Mouse (Mus musculus) stomach, embryonic 15.5 days (tissue): ENCODE results near the gene Cfap299. TPM values are rescaled to one million over a fixed set of nuclear protein-coding genes. Genes with fewer than 3 reads are reported as not detected.

Experiments
- ATAC-seq: fragments of 200-750 bp; cut with Nextera tagmentation; 2 replicates; pipeline ENCODE4 v1.8.0; 2017; ENCODE audit warnings: low read depth, moderate number of reproducible peaks, moderate TSS enrichment; ENCODE audit not compliant: insufficient read depth, low FRiP score
- H3K27ac ChIP-seq: fragments of 300-500 bp; sonication (generic); 2 replicates; pipeline ENCODE4 v1.5.1; 2015; ENCODE audit warnings: mild to moderate bottlenecking, inconsistent platforms
- H3K27me3 ChIP-seq: fragments of 300-500 bp; sonication (generic); replicated peaks from 2 replicates; pipeline ENCODE4 v1.6.1; 2015; ENCODE audit warnings: inconsistent platforms
- H3K36me3 ChIP-seq: fragments of 300-500 bp; sonication (generic); 2 replicates; pipeline ENCODE4 v1.6.1; 2015; ENCODE audit warnings: inconsistent platforms
- H3K4me1 ChIP-seq: fragments of 300-500 bp; sonication (generic); 2 replicates; pipeline ENCODE4 v1.6.1; 2015; ENCODE audit warnings: inconsistent platforms
- H3K4me2 ChIP-seq: fragments of 300-500 bp; sonication (generic); 2 replicates; pipeline ENCODE4 v1.6.1; 2015; ENCODE audit warnings: mild to moderate bottlenecking, inconsistent platforms
- H3K4me3 ChIP-seq: fragments of 300-500 bp; sonication (generic); replicated peaks from 2 replicates; pipeline ENCODE4 v1.5.1; 2015; ENCODE audit warnings: inconsistent platforms
- H3K9ac ChIP-seq: fragments of 300-500 bp; sonication (generic); 2 replicates; pipeline ENCODE4 v1.6.1; 2015; ENCODE audit warnings: inconsistent platforms
- H3K9me3 ChIP-seq: fragments of 300-500 bp; sonication (generic); 2 replicates; pipeline ENCODE4 v1.6.1; 2016; ENCODE audit warnings: inconsistent platforms
- WGBS: fragments of 180-500 bp; shearing (Covaris S2); methylation state at CpG from one replicate; pipeline ENCODE4 v1.1.7; 2015; 5-methylcytosine and 5-hydroxymethylcytosine counted together
- polyA plus RNA-seq: library from polyadenylated mRNA; unstranded; fragments of >200 nt; fragmentation: Nextera tagmentation; extraction: Ambion mirVana; gene quantifications from 2 replicates; pipeline ENCODE4 v1.2.1, GENCODE M21; 2015

The Cfap299 gene
- polyA plus RNA-seq, 1 experiment from 2014 or later: 0.49 TPM

DNA sequence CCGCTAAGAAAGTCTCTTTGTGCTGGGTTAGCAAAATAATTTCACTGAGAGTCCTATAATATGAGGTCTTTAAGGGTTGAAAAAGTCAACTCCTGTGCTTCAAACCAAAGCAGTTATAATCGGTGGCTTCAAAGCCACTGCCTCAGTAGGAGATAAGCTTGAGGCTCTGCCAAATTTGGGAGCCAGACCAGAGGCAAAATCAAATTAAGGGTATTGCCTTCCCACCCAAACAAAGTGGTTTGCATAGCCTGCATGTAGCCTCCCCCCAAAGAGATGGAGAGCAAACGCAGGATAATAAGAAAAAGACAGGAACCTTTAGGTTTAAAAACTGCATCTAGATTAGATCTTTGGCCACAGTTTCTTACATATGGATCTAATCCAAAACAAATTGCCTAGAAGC is 58.0 kb downstream of the Cfap299 start:
- H3K27ac ChIP-seq: no peak overlapping the region
- 62% methylated on average over 3 of the region's 3 CpGs for WGBS
- no peaks in the 10 kb centered on the region for H3K9me3 ChIP-seq
- no peaks in the 10 kb centered on the region for H3K27me3 ChIP-seq
- H3K36me3 ChIP-seq: no peaks in the 10 kb centered on the region
- no peak overlapping the region for H3K9ac ChIP-seq
- no peak for ATAC-seq
- H3K4me3 ChIP-seq: no peak overlapping the region
- H3K4me1 ChIP-seq: no peaks in the 10 kb centered on the region
- H3K4me2 ChIP-seq: no peak overlapping the region

DNA sequence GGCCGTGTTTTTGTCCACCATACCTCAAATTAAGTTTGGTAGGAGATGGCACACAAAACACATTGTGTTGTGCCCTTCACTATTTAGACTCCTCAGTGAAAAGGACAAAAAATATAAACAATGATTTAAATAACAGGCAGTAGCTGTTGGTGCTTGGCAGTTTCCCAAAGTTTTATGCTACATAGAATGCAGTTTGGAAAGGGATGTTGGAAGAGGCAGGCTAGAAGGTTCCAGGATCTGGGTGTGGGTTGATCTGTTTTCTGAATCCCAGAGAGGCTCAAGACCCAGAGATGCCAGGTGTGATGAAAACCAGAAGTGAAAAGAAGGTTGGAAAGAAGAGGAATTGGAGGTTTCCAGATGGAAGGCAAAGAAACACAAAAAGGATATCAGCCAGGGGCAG is 73.1 kb downstream of the Cfap299 start:
- H3K27ac ChIP-seq: no peak overlapping the region
- WGBS: 74% methylated on average over 1 of the region's 1 CpGs

DNA sequence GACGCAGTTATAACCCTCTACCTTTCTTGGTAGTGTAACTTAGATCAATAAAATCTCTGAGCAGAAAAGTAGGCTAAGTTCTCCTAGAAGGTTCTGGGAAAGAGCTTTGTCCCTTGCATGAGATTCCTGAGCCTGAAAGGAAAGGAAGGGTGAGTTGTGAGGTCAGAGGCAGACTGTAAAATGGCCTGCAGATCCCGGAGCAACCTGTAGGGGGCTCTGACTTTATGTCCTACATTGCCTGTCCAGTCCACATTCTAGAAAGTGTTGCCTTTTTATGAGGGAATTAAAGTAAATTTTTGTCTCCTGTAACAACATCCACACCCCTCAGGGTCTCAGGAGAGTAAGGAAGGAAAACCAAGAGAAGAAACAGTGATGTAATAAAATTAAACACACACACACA is 81.0 kb downstream of the Cfap299 start:
- H3K4me3 ChIP-seq: no peak overlapping the region

More for the DNA sequence above, 73.1 kb downstream of the Cfap299 start:
- no peaks in the 10 kb centered on the region for H3K36me3 ChIP-seq
- H3K4me2 ChIP-seq: no peak overlapping the region
- no peaks in the 10 kb centered on the region for H3K9me3 ChIP-seq
- no peak for ATAC-seq
- H3K27me3 ChIP-seq: no peaks in the 10 kb centered on the region
- H3K9ac ChIP-seq: no peak overlapping the region
- no peaks in the 10 kb centered on the region for H3K4me1 ChIP-seq
- H3K4me3 ChIP-seq: no peak overlapping the region

DNA sequence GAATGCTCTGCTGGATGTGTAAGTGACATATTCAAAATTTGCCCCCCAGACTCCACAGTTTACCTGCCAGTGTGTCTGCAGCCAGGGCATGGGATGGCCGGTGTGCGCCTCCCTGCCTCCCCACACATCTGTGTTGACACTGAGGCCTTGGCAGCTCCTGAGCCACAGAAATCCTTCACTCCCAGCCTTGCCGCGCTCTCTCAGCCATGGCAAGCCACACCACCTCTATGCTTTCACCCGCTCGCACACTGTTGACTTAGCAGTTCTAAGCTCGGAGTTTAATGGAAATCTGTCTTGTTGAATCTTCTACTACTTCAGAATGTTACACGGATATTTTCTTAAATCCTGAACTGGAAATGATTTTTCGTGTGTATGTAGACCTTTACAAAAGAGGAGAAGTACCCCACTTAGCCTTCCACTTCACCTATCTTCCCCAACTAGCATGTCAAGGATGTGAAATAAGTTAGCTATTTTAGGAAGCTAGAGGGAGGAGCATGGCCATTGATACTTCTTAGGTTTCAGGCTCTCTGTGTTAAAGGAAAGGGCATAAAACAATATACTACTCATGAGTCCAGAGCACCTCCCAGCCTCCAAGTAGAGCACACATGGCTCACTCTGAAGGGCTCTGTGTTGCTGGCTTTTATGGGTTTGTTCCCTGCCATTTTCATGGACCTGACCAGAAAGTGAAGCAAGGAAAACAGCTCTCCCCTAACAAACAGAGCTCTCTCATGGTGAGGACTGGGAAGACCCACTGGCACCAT is 87.5 kb downstream of the Cfap299 start:
- no peaks in the 10 kb centered on the region for H3K4me1 ChIP-seq
- H3K27ac ChIP-seq: no peak overlapping the region
- H3K9ac ChIP-seq: no peak overlapping the region
- no peak overlapping the region for H3K4me3 ChIP-seq
- no peak overlapping the region for H3K4me2 ChIP-seq
- WGBS: 66% methylated on average over 9 of the region's 9 CpGs
- no peaks in the 10 kb centered on the region for H3K9me3 ChIP-seq
- no peaks in the 10 kb centered on the region for H3K27me3 ChIP-seq
- no peaks in the 10 kb centered on the region for H3K36me3 ChIP-seq
- ATAC-seq: no peak

More for the DNA sequence above, 81.0 kb downstream of the Cfap299 start:
- H3K4me2 ChIP-seq: no peak overlapping the region
- H3K36me3 ChIP-seq: no peaks in the 10 kb centered on the region
- no peak for ATAC-seq
- no peak overlapping the region for H3K27ac ChIP-seq
- H3K9me3 ChIP-seq: no peaks in the 10 kb centered on the region
- no peak overlapping the region for H3K9ac ChIP-seq
- H3K27me3 ChIP-seq: no peaks in the 10 kb centered on the region
- WGBS: 74% methylated on average over 2 of the region's 2 CpGs
- no peaks in the 10 kb centered on the region for H3K4me1 ChIP-seq

DNA sequence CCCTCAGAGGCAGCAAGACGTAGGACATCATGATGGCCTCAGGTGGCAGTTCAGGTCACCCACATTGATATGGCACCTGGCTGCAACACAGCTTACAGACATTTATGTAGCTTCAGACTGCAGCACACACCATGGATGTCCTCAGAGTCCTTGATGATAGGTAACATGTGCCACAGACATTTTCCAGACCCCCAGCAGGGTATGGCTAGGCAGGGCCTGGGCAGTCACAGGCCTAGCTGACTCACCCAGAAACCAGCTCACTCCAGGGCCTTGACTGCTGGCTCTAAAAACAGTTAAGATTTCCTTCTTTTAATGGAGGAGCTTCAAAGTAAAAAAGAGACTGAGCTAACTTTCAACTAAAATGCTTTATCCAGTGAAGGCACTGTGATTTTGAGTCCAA is 95.9 kb downstream of the Cfap299 start:
- H3K4me2 ChIP-seq: no peak overlapping the region
- no peaks in the 10 kb centered on the region for H3K27me3 ChIP-seq
- WGBS: 79% methylated on average over 1 of the region's 1 CpGs
- H3K9me3 ChIP-seq: no peaks in the 10 kb centered on the region
- H3K9ac ChIP-seq: no peak overlapping the region
- no peak for ATAC-seq
- H3K36me3 ChIP-seq: no peaks in the 10 kb centered on the region
- H3K4me1 ChIP-seq: no peaks in the 10 kb centered on the region
- no peak overlapping the region for H3K4me3 ChIP-seq
- H3K27ac ChIP-seq: no peak overlapping the region

DNA sequence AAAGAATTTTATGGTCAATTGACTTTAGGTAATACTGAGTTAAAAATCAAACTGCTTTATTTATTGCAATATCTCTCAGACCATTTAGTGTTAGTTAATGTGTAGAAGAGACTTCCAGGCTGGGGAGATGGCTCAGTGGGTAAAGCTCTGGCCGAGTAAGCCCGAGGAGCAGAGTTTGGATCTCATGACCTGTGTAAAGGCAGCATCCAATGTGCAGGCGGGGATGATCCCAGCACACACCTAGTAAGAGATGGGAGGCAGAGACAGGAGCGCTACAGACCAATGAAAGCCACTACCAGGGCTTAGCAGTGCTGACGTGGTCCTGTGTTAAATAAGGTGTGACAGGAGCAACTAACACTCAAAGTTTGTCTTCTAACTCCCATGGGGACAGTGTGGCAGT is 97.0 kb downstream of the Cfap299 start:
- Histone ChIP-seq H3K27ac (no peak overlapping the region), H3K4me1 (no peaks in the 10 kb centered on the region), H3K9me3 (no peaks in the 10 kb centered on the region), H3K4me3 (no peak overlapping the region), H3K4me2 (no peak overlapping the region), H3K9ac (no peak overlapping the region), H3K27me3 (no peaks in the 10 kb centered on the region), H3K36me3 (no peaks in the 10 kb centered on the region)
- no peak for ATAC-seq
- 81% methylated on average over 5 of the region's 5 CpGs for WGBS

DNA sequence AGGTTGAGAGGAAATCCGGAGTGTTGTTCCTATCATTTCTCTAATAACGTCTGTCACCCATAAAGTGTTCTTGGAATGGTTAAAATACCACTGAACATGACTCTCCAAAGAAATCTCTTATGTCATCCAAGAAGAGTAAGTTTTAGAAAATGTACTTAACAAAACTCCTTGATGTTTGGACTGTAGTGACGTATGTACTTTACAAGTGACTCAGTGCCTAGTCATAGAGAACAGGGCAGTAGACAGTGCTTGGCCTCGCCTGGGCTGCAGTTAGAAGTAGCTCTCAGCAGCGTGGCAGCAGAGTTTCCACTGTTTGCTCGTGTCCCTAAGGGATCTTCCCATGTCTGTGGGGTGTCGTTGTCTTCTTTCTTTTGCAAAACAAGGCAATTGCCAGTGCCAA is 101.0 kb downstream of the Cfap299 start:
- no peaks in the 10 kb centered on the region for H3K27me3 ChIP-seq
- ATAC-seq: no peak
- H3K9ac ChIP-seq: no peak overlapping the region
- H3K27ac ChIP-seq: no peak overlapping the region
- H3K4me2 ChIP-seq: no peak overlapping the region
- 65% methylated on average over 7 of the region's 7 CpGs for WGBS
- H3K36me3 ChIP-seq: no peaks in the 10 kb centered on the region
- H3K4me1 ChIP-seq: no peaks in the 10 kb centered on the region
- no peaks in the 10 kb centered on the region for H3K9me3 ChIP-seq
- H3K4me3 ChIP-seq: no peak overlapping the region

DNA sequence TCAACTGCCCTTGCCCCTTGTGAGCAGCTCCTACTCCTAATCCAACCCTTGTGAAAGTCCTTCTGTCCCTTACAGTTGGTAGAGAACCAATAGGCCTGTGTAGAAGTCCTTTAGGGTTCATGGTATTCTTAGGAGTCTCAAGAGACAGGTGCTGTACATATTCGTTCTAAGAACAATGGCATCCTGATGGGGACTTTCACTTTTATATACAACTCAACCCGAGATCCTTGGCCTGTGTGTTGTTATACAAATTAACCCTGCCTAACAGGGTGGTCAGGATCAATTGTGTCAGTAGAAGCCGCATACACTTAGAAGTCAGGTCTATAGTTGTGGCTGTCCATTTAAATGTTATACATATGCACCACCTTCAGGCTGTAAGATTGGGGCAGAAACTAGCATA is 109.6 kb downstream of the Cfap299 start:
- no peak overlapping the region for H3K9ac ChIP-seq
- H3K4me2 ChIP-seq: no peak overlapping the region
- ATAC-seq: no peak
- no peak overlapping the region for H3K4me3 ChIP-seq
- H3K9me3 ChIP-seq: no peaks in the 10 kb centered on the region
- H3K36me3 ChIP-seq: no peaks in the 10 kb centered on the region
- no peak overlapping the region for H3K27ac ChIP-seq
- 72% methylated on average over 3 of the region's 3 CpGs for WGBS
- no peaks in the 10 kb centered on the region for H3K4me1 ChIP-seq
- no peaks in the 10 kb centered on the region for H3K27me3 ChIP-seq

DNA sequence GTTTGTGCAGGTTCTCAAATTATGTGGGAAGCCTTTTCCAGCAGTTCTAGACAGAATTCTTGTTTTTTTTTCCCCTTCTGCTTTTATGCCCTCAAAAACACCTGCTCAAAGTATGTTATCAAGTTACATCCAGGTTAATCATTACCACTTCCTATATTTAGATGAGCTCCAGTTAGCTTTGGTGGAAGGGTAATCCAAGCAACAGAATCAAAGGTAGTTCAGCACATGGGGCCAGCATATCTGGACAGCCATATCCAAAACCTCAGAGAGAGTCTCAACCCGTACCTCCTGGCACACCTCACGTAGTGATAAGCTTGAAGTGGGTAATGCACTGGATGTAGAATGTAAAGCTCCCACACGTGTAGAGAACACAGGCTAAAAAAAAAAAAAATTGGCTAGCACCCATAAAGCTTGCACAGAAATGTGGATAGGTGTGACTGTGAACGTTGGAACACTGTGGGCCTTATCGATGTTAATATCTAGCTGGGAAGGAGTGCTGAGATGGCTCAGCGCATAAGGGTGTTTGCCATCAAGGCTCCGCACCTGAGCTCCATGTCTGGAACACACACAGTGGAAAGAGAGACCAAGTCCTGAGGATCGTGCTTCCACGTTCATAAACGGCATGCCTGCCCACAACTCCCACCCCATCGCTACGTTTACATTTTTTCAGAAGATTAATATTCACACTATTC is 117.8 kb downstream of the Cfap299 start:
- ATAC-seq: peak; percentile 63
- no peaks in the 10 kb centered on the region for H3K4me1 ChIP-seq
- 71% methylated on average over 12 of the region's 12 CpGs for WGBS
- H3K9me3 ChIP-seq: no peaks in the 10 kb centered on the region
- no peak overlapping the region for H3K4me3 ChIP-seq
- H3K9ac ChIP-seq: no peak overlapping the region
- H3K36me3 ChIP-seq: no peaks in the 10 kb centered on the region
- H3K27ac ChIP-seq: no peak overlapping the region
- no peak overlapping the region for H3K4me2 ChIP-seq
- no peaks in the 10 kb centered on the region for H3K27me3 ChIP-seq

DNA sequence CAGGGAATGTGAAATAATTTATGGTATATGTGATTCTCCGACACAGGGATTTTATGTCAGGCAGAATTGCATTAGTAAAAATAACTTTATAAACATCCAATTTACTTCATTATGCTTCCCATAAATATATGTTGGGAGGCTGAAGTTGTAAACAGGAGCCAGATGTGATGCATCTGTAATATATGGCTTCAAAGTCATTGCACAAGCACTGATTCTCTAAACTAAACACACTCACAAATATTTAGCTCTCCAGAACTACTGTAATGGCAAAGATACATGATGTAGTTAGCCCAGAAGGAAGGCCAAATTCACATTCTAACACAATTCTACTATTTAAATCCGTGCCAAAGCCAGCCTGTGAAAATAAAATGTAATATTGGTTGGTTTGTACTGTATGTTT is 120.8 kb downstream of the Cfap299 start:
- H3K27ac ChIP-seq: no peak overlapping the region
- no peaks in the 10 kb centered on the region for H3K4me1 ChIP-seq
- ATAC-seq: no peak
- WGBS: 62% methylated on average over 2 of the region's 2 CpGs
- no peaks in the 10 kb centered on the region for H3K36me3 ChIP-seq
- no peak overlapping the region for H3K9ac ChIP-seq
- no peak overlapping the region for H3K4me3 ChIP-seq
- no peaks in the 10 kb centered on the region for H3K9me3 ChIP-seq
- H3K27me3 ChIP-seq: no peaks in the 10 kb centered on the region
- no peak overlapping the region for H3K4me2 ChIP-seq

DNA sequence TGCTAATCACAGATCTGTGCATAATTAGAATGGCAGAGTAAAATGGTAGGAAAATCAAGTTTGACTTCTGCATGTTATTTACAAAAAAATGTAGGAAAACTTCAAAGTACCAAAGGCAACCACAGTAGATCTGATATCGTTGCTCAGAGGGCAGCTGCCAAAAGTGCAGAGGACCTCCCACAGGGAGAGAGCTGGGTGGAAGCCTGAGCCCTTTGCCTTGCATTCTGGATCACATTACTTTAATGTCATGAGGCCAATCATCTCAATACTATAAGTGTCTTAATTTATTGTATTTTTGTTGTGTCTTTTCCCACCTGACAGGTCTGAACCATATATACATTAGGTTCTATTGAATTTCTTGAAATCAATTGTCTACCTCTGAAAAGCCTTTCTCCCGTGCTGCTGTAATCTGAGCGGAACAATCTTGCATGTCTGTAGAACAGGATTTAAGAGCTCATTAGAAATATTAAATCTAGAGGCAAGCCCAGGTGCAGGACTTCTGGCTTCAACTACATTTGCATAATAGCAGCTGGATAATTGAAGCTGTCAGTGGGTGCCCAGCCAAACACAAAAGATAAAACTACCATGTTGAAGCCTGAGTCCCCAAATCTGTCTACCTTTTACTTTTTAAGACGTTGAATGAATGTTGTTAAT is 137.9 kb downstream of the Cfap299 start:
- Histone ChIP-seq H3K4me2 (no peak overlapping the region), H3K9me3 (no peaks in the 10 kb centered on the region), H3K4me1 (no peaks in the 10 kb centered on the region), H3K36me3 (no peaks in the 10 kb centered on the region), H3K27ac (no peak overlapping the region), H3K4me3 (no peak overlapping the region), H3K27me3 (no peaks in the 10 kb centered on the region), H3K9ac (no peak overlapping the region)
- no peak for ATAC-seq
- 59% methylated on average over 4 of the region's 4 CpGs for WGBS

DNA sequence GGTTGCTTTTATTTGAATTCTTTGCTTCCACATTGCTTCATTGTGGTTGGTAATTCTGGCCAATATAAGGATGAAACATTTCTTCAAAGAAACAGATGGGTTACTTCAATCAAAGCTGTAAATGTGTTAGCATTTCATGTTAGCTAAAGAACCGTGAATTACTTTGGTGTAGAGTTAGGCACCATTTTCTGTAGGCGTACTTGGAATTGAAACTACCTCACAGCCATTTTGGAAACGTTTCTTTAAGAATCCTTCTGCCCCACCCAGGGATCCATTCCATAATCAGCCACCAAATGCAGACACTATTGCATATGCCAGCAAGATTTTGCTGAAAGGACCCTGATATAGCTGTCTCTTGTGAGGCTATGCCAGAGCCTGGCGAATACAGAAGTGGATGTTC is 140.9 kb downstream of the Cfap299 start:
- H3K4me2 ChIP-seq: no peak overlapping the region
- H3K9ac ChIP-seq: no peak overlapping the region
- H3K4me3 ChIP-seq: no peak overlapping the region
- WGBS: 72% methylated on average over 4 of the region's 4 CpGs
- ATAC-seq: no peak
- no peaks in the 10 kb centered on the region for H3K27me3 ChIP-seq
- H3K36me3 ChIP-seq: no peaks in the 10 kb centered on the region
- no peaks in the 10 kb centered on the region for H3K4me1 ChIP-seq
- no peak overlapping the region for H3K27ac ChIP-seq
- H3K9me3 ChIP-seq: no peaks in the 10 kb centered on the region
